Mouse (Mus musculus) erythroid progenitor cell, adult 5-6 weeks (primary cell): Measurements from ENCODE around the gene Dock2. TPM values are rescaled to one million over a fixed set of nuclear protein-coding genes. Genes with fewer than 3 reads are reported as not detected.

Experiments
- ATAC-seq: replicated peaks from 2 replicates; pipeline ENCODE4 v1.8.0; 2016; ENCODE audit warnings: moderate number of reproducible peaks, mild to moderate bottlenecking, moderate TSS enrichment, inconsistent platforms; ENCODE audit not compliant: poor library complexity, low FRiP score, severe bottlenecking
- total RNA-seq, 2 experiments: library from RNA; stranded (forward) in 1 of 2; stranded (reverse) in 1 of 2; fragments of 150-400 nt in 1 of 2; fragments of 186-747, 209-891 nt in 1 of 2; gene quantifications; 2 replicates each; pipeline versions ENCODE4 v1.2.3 to v1.2.4; 2015 to 2017; ENCODE audit warnings: low replicate concordance in 2 of 2

The Dock2 gene
- total RNA-seq, 2 experiments from 2014 or later = 14.6 to 25.2 TPM

- no peak for ATAC-seq
Measured at GRCm38 (mm10) chr11:34438429-34438828, 345.3 kb downstream of the Dock2 start.

- ATAC-seq = no peak
Measured at GRCm38 (mm10) chr11:34437446-34437845, 346.2 kb downstream of the Dock2 start.

GRCm38 (mm10) chr11:34431978-34432377 lies 351.7 kb downstream of the Dock2 start:
- no peak for ATAC-seq

GRCm38 (mm10) chr11:34431371-34431770 lies 352.3 kb downstream of the Dock2 start:
- ATAC-seq = no peak

- ATAC-seq = no peak
Measured at GRCm38 (mm10) chr11:34430940-34431339, 352.8 kb downstream of the Dock2 start.

GRCm38 (mm10) chr11:34427212-34427611 lies 356.5 kb downstream of the Dock2 start:
- ATAC-seq = no peak

- ATAC-seq = no peak
Measured at GRCm38 (mm10) chr11:34424546-34424945, 359.1 kb downstream of the Dock2 start.

- no peak for ATAC-seq
Measured at GRCm38 (mm10) chr11:34421061-34421460, 362.6 kb downstream of the Dock2 start.

GRCm38 (mm10) chr11:34416619-34416979 lies 367.1 kb downstream of the Dock2 start:
- no peak for ATAC-seq

GRCm38 (mm10) chr11:34415884-34416618 lies 367.6 kb downstream of the Dock2 start:
- no peak for ATAC-seq

- no peak for ATAC-seq
Measured at GRCm38 (mm10) chr11:34406850-34407249, 376.8 kb downstream of the Dock2 start.

GRCm38 (mm10) chr11:34406309-34406708 lies 377.4 kb downstream of the Dock2 start:
- no peak for ATAC-seq

- ATAC-seq = no peak
Measured at GRCm38 (mm10) chr11:34405311-34405710, 378.4 kb downstream of the Dock2 start.

GRCm38 (mm10) chr11:34401343-34401742 lies 382.3 kb downstream of the Dock2 start:
- ATAC-seq = no peak

- ATAC-seq = no peak
Measured at GRCm38 (mm10) chr11:34398555-34398954, 385.1 kb downstream of the Dock2 start.

GRCm38 (mm10) chr11:34397661-34398060 lies 386.0 kb downstream of the Dock2 start:
- no peak for ATAC-seq

GRCm38 (mm10) chr11:34395802-34396201 lies 387.9 kb downstream of the Dock2 start:
- ATAC-seq = no peak

GRCm38 (mm10) chr11:34392105-34392504 lies 391.6 kb downstream of the Dock2 start:
- ATAC-seq = no peak

- no peak for ATAC-seq
Measured at GRCm38 (mm10) chr11:34389261-34390116, 394.2 kb downstream of the Dock2 start.

- ATAC-seq = no peak
Measured at GRCm38 (mm10) chr11:34385001-34385688, 398.5 kb downstream of the Dock2 start.

GRCm38 (mm10) chr11:34384178-34384577 lies 399.5 kb downstream of the Dock2 start:
- no peak for ATAC-seq
